Mouse (Mus musculus): Measurements from ENCODE around the gene Umps. TPM values are rescaled to one million over a fixed set of nuclear protein-coding genes. Genes with fewer than 3 reads are reported as not detected.
A peak's percentile ranks its signal among the peaks of the same experiment; 100 is the strongest.

Umps gene
- polyA plus RNA-seq, 1 experiment = 2.4 TPM

- Histone ChIP-seq H3K36me3 (ENCODE audit: control insufficient read depth, insufficient read depth, low read length) (peaks cover 6% of the 10 kb centered on the region; the same call in 1 of the 2 replicates), H3K27me3 (ENCODE audit: control insufficient read depth, insufficient read depth, low read length) (no peaks in the 10 kb centered on the region), H3K27ac (ENCODE audit: insufficient read depth, low read depth, low read length) (peak overlapping the region; percentile 23; the same call in 1 of the 2 replicates), H3K4me1 (ENCODE audit: control insufficient read depth, insufficient read depth, insufficient read length, low read length) (peaks cover 2% of the 10 kb centered on the region; the same call in 1 of the 2 replicates), H3K4me3 (ENCODE audit: low read depth, low read length) (no peak overlapping the region)
- no peak for TF ChIP-seq POLR2A (IDR thresholded peaks at IDR 0.05; ENCODE audit: low read depth, low read length)
- no peak for TF ChIP-seq CTCF (IDR thresholded peaks at IDR 0.05; ENCODE audit: extremely low read depth, insufficient read length, insufficient replicate concordance, low read depth, low read length)
- WGBS = 42% methylated on average over 5 of the region's 5 CpGs
Observed at GRCm38 (mm10) chr16:33923001-33923316, 43.9 kb downstream of the Umps start.

GRCm38 (mm10) chr16:33922111-33923000, 44.5 kb downstream of the Umps start:
- Histone ChIP-seq H3K27ac (ENCODE audit: insufficient read depth, low read depth, low read length) (peak overlapping the region; percentile 84), H3K27me3 (ENCODE audit: control insufficient read depth, insufficient read depth, low read length) (no peaks in the 10 kb centered on the region), H3K36me3 (ENCODE audit: control insufficient read depth, insufficient read depth, low read length) (peaks cover 6% of the 10 kb centered on the region; the same call in 1 of the 2 replicates), H3K4me3 (ENCODE audit: low read depth, low read length) (no peak overlapping the region), H3K4me1 (ENCODE audit: control insufficient read depth, insufficient read depth, insufficient read length, low read length) (peaks cover 2% of the 10 kb centered on the region; the same call in 1 of the 2 replicates)
- 49% methylated on average over 18 of the region's 18 CpGs for WGBS
- no peak for TF ChIP-seq POLR2A (IDR thresholded peaks at IDR 0.05; ENCODE audit: low read depth, low read length)
- TF ChIP-seq CTCF (IDR thresholded peaks at IDR 0.05; ENCODE audit: extremely low read depth, insufficient read length, insufficient replicate concordance, low read depth, low read length) = no peak

GRCm38 (mm10) chr16:33921514-33921913, 45.3 kb downstream of the Umps start:
- Histone ChIP-seq H3K4me1 (ENCODE audit: control insufficient read depth, insufficient read depth, insufficient read length, low read length) (peaks cover 4% of the 10 kb centered on the region; the same call in 1 of the 2 replicates), H3K4me3 (ENCODE audit: low read depth, low read length) (no peak overlapping the region), H3K36me3 (ENCODE audit: control insufficient read depth, insufficient read depth, low read length) (peaks cover 6% of the 10 kb centered on the region; the same call in 1 of the 2 replicates), H3K27me3 (ENCODE audit: control insufficient read depth, insufficient read depth, low read length) (no peaks in the 10 kb centered on the region), H3K27ac (ENCODE audit: insufficient read depth, low read depth, low read length) (peak overlapping the region; percentile 84; the same call in 1 of the 2 replicates)
- TF ChIP-seq CTCF (IDR thresholded peaks at IDR 0.05; ENCODE audit: extremely low read depth, insufficient read length, insufficient replicate concordance, low read depth, low read length) (no peak), POLR2A (IDR thresholded peaks at IDR 0.05; ENCODE audit: low read depth, low read length) (no peak)
- WGBS = 72% methylated on average over 5 of the region's 5 CpGs

- 85% methylated on average over 5 of the region's 5 CpGs for WGBS
- peaks cover 9% of the 10 kb centered on the region for H3K4me1 ChIP-seq (ENCODE audit: control insufficient read depth, insufficient read depth, insufficient read length, low read length)
- TF ChIP-seq POLR2A (IDR thresholded peaks at IDR 0.05; ENCODE audit: low read depth, low read length) = no peak
- no peak for TF ChIP-seq CTCF (IDR thresholded peaks at IDR 0.05; ENCODE audit: extremely low read depth, insufficient read length, insufficient replicate concordance, low read depth, low read length)
- peaks cover 6% of the 10 kb centered on the region; the same call in 1 of the 2 replicates for H3K36me3 ChIP-seq (ENCODE audit: control insufficient read depth, insufficient read depth, low read length)
- H3K27ac ChIP-seq (ENCODE audit: insufficient read depth, low read depth, low read length) = no peak overlapping the region
- no peaks in the 10 kb centered on the region for H3K27me3 ChIP-seq (ENCODE audit: control insufficient read depth, insufficient read depth, low read length)
- H3K4me3 ChIP-seq (ENCODE audit: low read depth, low read length) = no peak overlapping the region
Observed at GRCm38 (mm10) chr16:33917926-33918325, 48.9 kb downstream of the Umps start.

GRCm38 (mm10) chr16:33917390-33917789, 49.4 kb downstream of the Umps start:
- 55% methylated on average over 5 of the region's 5 CpGs for WGBS
- H3K36me3 ChIP-seq (ENCODE audit: control insufficient read depth, insufficient read depth, low read length) = peaks cover 6% of the 10 kb centered on the region; the same call in 1 of the 2 replicates
- no peak overlapping the region for H3K4me3 ChIP-seq (ENCODE audit: low read depth, low read length)
- H3K27ac ChIP-seq (ENCODE audit: insufficient read depth, low read depth, low read length) = peak overlapping the region; percentile 43; the same call in 1 of the 2 replicates
- no peak for TF ChIP-seq POLR2A (IDR thresholded peaks at IDR 0.05; ENCODE audit: low read depth, low read length)
- no peak for TF ChIP-seq CTCF (IDR thresholded peaks at IDR 0.05; ENCODE audit: extremely low read depth, insufficient read length, insufficient replicate concordance, low read depth, low read length)
- no peaks in the 10 kb centered on the region for H3K27me3 ChIP-seq (ENCODE audit: control insufficient read depth, insufficient read depth, low read length)
- peaks cover 9% of the 10 kb centered on the region for H3K4me1 ChIP-seq (ENCODE audit: control insufficient read depth, insufficient read depth, insufficient read length, low read length)

- WGBS = 27% methylated on average over 12 of the region's 12 CpGs
- H3K27me3 ChIP-seq (ENCODE audit: control insufficient read depth, insufficient read depth, low read length) = no peaks in the 10 kb centered on the region
- peak overlapping the region; percentile 43; the same call in 1 of the 2 replicates for H3K27ac ChIP-seq (ENCODE audit: insufficient read depth, low read depth, low read length)
- H3K36me3 ChIP-seq (ENCODE audit: control insufficient read depth, insufficient read depth, low read length) = peaks cover 7% of the 10 kb centered on the region; the same call in 1 of the 2 replicates
- TF ChIP-seq POLR2A (IDR thresholded peaks at IDR 0.05; ENCODE audit: low read depth, low read length) (no peak), CTCF (IDR thresholded peaks at IDR 0.05; ENCODE audit: extremely low read depth, insufficient read length, insufficient replicate concordance, low read depth, low read length) (no peak)
- H3K4me1 ChIP-seq (ENCODE audit: control insufficient read depth, insufficient read depth, insufficient read length, low read length) = peaks cover 7% of the 10 kb centered on the region; the same call in 1 of the 2 replicates
- H3K4me3 ChIP-seq (ENCODE audit: low read depth, low read length) = no peak overlapping the region
Observed at GRCm38 (mm10) chr16:33916473-33917251, 50.2 kb downstream of the Umps start.

All from small intestine, adult 2 months (tissue).